Mouse (Mus musculus) neural tube, embryonic 15.5 days (tissue): Measurements from ENCODE around the gene Pitpna. TPM values are rescaled to one million over a fixed set of nuclear protein-coding genes. Genes with fewer than 3 reads are reported as not detected.

Source experiments
- ATAC-seq: fragments of 200-750 bp; cut with Nextera tagmentation; 2 replicates; pipeline ENCODE4 v1.8.0; 2017; ENCODE audit warnings: mild to moderate bottlenecking, moderate TSS enrichment, moderate library complexity; ENCODE audit not compliant: low FRiP score
- H3K27ac ChIP-seq: fragments of 300-500 bp; sonication (generic); replicated peaks from 2 replicates; pipeline ENCODE4 v1.5.1; 2015; ENCODE audit warnings: mild to moderate bottlenecking, inconsistent platforms
- H3K27me3 ChIP-seq: fragments of 300-500 bp; sonication (generic); replicated peaks from 2 replicates; pipeline ENCODE4 v1.6.1; 2015; ENCODE audit warnings: inconsistent platforms
- H3K36me3 ChIP-seq: fragments of 300-500 bp; sonication (generic); 2 replicates; pipeline ENCODE4 v1.6.1; 2015; ENCODE audit warnings: inconsistent platforms
- H3K4me1 ChIP-seq: fragments of 300-500 bp; sonication (generic); 2 replicates; pipeline ENCODE4 v1.6.1; 2015; ENCODE audit warnings: inconsistent platforms
- H3K4me2 ChIP-seq: fragments of 300-500 bp; sonication (generic); 2 replicates; pipeline ENCODE4 v1.6.1; 2015; ENCODE audit warnings: inconsistent platforms, mild to moderate bottlenecking, moderate library complexity
- H3K4me3 ChIP-seq: fragments of 300-500 bp; sonication (generic); replicated peaks from 2 replicates; pipeline ENCODE4 v1.5.1; 2015; ENCODE audit warnings: mild to moderate bottlenecking, inconsistent platforms
- H3K9ac ChIP-seq: fragments of 300-500 bp; sonication (generic); replicated peaks from 2 replicates; pipeline ENCODE4 v1.6.1; 2015; ENCODE audit warnings: mild to moderate bottlenecking, inconsistent platforms
- H3K9me3 ChIP-seq: fragments of 300-500 bp; sonication (generic); replicated peaks from 2 replicates; pipeline ENCODE4 v1.6.1; 2016; ENCODE audit warnings: inconsistent platforms
- WGBS: fragments of 180-500 bp; shearing (Covaris S2); methylation state at CpG from one replicate; pipeline ENCODE4 v1.1.7; 2015; ENCODE audit warnings: mixed read lengths; 5-methylcytosine and 5-hydroxymethylcytosine counted together
- polyA plus RNA-seq: library from polyadenylated mRNA; unstranded; fragments of >200 nt; fragmentation: Nextera tagmentation; extraction: Ambion mirVana; gene quantifications from 2 replicates; pipeline ENCODE4 v1.2.1, GENCODE M21; 2015

Pitpna gene
- polyA plus RNA-seq, 1 experiment from 2014 or later, result 117 TPM

- H3K36me3 ChIP-seq, result peaks cover 3% of the 10 kb centered on the region; the same call in 1 of the 2 replicates
- H3K27ac ChIP-seq, result 0 out of 2 replicates have a peak overlapping the region, but pooled peaks have one; percentile 48
- peak; percentile 34; the same call in 1 of the 2 replicates for ATAC-seq
- no peaks in the 10 kb centered on the region for H3K9me3 ChIP-seq
- peaks cover 30% of the 10 kb centered on the region for H3K27me3 ChIP-seq
- peak overlapping the region; percentile 68 for H3K9ac ChIP-seq
- peak overlapping the region; percentile 67 for H3K4me3 ChIP-seq
- WGBS, result 2% methylated on average over 74 of the region's 78 CpGs
- H3K4me1 ChIP-seq, result peaks cover 53% of the 10 kb centered on the region
- peak overlapping the region; percentile 99 for H3K4me2 ChIP-seq
These were observed 68.0 kb downstream of the Pitpna start for GRCm38 (mm10) chr11:75655621-75656545.

DNA sequence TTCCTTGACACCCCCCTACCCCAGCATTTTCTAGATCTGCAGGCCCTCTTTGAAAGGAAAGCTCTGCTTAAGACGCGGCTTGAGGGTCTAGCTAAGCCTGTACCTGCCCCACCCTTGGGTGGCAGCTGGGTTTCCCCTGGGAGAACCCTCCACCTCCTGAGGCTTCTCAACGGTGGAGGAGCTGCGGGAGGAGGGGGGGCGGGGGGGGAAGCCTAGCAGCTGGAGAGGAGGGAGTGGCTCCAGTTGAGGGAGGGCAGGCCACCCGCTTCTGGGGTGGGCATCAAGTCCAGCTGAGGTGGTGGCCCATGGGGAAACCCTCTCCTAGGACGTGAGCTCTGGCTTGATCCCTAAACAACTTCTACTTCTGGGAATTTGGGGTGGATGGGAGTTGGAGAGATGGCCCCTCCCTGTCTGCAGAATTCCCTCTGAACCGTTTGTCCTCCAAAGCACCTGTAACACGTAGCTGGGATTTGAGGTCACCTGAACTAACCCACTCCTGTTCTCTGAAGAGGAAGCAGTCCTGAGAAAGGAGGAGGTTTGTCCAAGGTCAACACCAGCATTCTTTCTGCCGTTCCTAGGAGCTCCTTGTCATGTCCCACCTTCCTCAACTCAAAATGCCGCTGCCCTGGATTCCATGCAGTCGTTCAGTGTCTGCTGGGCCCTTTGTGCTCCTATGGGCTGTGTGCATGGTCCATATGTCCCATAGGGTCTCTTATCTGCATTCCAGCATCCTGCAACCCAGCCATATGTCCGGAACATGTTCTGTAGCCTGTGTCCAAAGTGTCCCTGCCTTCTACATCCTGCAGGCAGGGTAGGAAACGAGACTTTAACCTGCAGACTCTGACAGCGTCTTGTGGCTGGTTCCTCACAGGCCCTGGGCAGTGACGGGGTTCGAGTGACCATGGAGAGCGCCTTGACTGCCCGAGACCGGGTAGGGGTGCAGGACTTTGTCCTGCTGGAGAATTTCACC lies 69.0 kb downstream of the Pitpna start:
- H3K27ac ChIP-seq, result no peak overlapping the region
- no peaks in the 10 kb centered on the region for H3K9me3 ChIP-seq
- H3K4me1 ChIP-seq, result peaks cover 45% of the 10 kb centered on the region
- no peak for ATAC-seq
- peak overlapping the region; percentile 99 for H3K4me2 ChIP-seq
- WGBS, result 63% methylated on average over 20 of the region's 20 CpGs
- H3K4me3 ChIP-seq, result peak overlapping the region; percentile 67
- peak overlapping the region; percentile 68; the same call in 1 of the 2 replicates for H3K9ac ChIP-seq
- H3K27me3 ChIP-seq, result peaks cover 30% of the 10 kb centered on the region
- H3K36me3 ChIP-seq, result peaks cover 8% of the 10 kb centered on the region

DNA sequence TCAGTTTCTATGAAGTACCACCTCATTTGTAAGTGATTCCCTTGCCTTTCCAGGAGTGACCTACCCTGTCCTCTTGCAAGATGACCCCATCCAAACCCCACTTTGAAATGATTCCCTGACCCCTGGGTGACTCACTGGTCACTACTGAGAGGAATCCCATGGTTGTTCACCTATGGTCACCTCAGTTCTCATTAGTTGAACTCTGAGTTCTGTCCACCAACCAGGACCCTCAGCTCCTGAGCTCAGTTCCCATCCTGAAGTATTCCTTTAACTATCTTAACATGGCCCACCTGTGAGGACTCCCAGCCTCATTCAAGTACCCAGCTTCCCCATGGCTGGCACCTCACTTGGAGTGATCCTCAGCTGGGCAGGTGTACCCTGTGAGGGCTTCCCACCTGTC lies 69.9 kb downstream of the Pitpna start:
- H3K9ac ChIP-seq, result no peak overlapping the region
- H3K36me3 ChIP-seq, result peaks cover 15% of the 10 kb centered on the region
- no peak overlapping the region for H3K4me3 ChIP-seq
- peaks cover 25% of the 10 kb centered on the region for H3K27me3 ChIP-seq
- H3K27ac ChIP-seq, result no peak overlapping the region
- H3K9me3 ChIP-seq, result no peaks in the 10 kb centered on the region
- H3K4me2 ChIP-seq, result no peak overlapping the region
- no peak for ATAC-seq
- H3K4me1 ChIP-seq, result peaks cover 36% of the 10 kb centered on the region

DNA sequence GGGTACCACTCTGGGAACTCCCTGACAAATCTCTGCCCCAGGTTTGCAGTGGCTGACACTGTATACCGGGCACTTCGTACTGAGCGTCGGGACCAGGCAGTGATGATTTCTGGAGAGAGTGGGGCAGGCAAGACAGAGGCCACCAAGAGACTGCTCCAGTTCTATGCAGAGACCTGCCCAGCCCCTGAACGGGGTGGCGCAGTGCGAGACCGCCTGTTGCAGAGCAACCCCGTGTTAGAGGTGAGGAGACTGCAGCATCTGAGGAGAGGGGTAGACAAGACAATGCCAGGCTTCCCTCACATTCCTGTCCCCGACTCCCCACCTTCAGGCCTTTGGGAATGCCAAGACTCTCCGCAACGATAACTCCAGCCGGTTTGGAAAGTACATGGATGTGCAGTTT lies 70.4 kb downstream of the Pitpna start:
- no peak overlapping the region for H3K27ac ChIP-seq
- H3K36me3 ChIP-seq, result peaks cover 15% of the 10 kb centered on the region
- no peak overlapping the region for H3K4me3 ChIP-seq
- ATAC-seq, result no peak
- no peak overlapping the region for H3K4me2 ChIP-seq
- peaks cover 31% of the 10 kb centered on the region for H3K4me1 ChIP-seq
- no peaks in the 10 kb centered on the region for H3K9me3 ChIP-seq
- H3K27me3 ChIP-seq, result peaks cover 21% of the 10 kb centered on the region
- 90% methylated on average over 13 of the region's 13 CpGs for WGBS
- H3K9ac ChIP-seq, result no peak overlapping the region

DNA sequence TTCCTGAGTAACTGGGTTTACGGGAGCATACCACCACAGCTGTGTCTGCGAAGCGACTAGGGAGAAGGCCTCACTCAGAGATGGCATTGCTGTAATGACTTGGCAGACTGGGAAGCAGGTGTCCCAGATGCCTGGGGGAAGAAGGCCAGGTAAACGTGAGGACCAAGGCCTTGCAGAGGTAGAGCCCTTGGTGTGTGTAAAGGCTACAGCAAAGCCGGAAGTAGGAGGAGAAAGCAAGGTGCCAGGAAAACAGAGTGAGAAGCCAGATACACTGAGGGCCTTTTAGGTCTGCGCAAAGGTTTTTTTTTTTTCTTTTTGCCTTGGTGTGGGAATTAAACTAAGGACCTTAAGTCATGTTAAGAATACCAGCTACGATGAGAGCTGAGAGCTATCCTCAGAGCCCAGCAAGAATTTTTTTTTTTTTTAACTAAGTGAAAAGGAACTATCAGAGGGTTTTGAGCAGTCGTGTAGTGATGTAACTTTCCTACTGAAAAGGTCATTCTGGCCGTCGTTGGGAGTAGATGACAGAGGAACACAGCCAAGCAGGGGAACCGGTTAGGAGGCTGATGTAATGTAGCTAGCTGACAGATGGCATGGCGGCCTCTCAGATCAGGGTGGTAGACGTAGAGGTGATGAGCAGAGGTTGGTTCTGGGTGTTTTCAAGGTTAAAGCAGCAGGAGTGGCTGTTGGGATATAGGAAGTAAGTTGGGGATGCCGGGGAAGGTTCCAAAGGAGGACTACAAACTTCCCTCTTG lies 71.3 kb downstream of the Pitpna start:
- Histone ChIP-seq H3K4me3 (no peak overlapping the region), H3K36me3 (peaks cover 15% of the 10 kb centered on the region), H3K9me3 (no peaks in the 10 kb centered on the region), H3K4me1 (peaks cover 23% of the 10 kb centered on the region), H3K27me3 (peaks cover 14% of the 10 kb centered on the region), H3K4me2 (no peak overlapping the region), H3K9ac (no peak overlapping the region), H3K27ac (no peak overlapping the region)
- WGBS, result 78% methylated on average over 14 of the region's 14 CpGs
- no peak for ATAC-seq

GRCm38 (mm10) chr11:75660081-75660590 lies 72.2 kb downstream of the Pitpna start:
- 91% methylated on average over 12 of the region's 12 CpGs for WGBS
- H3K27me3 ChIP-seq, result peaks cover 4% of the 10 kb centered on the region
- peaks cover 15% of the 10 kb centered on the region for H3K36me3 ChIP-seq
- H3K4me3 ChIP-seq, result no peak overlapping the region
- no peak overlapping the region for H3K4me2 ChIP-seq
- no peak overlapping the region for H3K9ac ChIP-seq
- H3K4me1 ChIP-seq, result peaks cover 17% of the 10 kb centered on the region
- H3K27ac ChIP-seq, result no peak overlapping the region
- H3K9me3 ChIP-seq, result no peaks in the 10 kb centered on the region
- no peak for ATAC-seq

DNA sequence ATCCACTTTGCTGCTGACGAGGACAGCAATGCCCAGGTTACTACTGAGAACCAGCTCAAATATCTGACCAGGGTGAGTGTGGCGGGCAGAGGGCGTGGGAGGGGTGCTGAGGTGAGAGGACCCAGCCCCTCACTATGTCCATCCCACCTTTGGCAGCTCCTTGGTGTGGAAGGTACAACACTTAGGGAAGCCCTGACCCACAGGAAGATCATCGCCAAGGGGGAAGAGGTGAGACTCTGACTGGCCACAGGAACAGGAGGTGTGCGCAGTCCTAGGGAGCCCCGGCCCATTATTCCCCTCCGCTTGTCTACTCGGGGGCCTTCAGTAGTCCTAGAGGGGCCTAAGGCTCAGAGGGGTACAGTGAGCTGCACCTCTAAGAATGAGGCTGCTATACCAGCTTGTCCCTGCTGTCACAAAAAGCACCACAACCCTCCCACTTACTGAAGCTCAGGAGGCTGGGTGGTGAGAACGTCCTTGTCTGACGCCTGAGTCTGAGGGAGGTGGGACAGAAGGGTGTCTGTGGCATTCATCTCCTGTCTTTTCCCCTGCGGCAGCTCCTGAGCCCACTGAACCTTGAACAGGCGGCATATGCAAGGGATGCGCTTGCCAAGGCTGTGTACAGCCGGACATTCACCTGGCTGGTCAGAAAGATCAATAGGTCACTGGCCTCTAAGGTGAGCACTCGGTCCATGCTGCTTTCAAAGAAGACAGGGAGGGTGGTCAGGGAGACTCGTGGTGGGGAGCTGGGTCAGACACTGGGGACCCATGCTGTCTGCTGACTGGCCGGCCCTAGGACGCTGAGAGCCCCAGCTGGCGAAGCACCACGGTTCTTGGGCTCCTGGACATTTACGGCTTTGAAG lies 73.3 kb downstream of the Pitpna start:
- ATAC-seq, result no peak
- 90% methylated on average over 21 of the region's 21 CpGs for WGBS
- Histone ChIP-seq H3K36me3 (peaks cover 24% of the 10 kb centered on the region), H3K4me1 (peaks cover 8% of the 10 kb centered on the region), H3K9ac (no peak overlapping the region), H3K4me3 (no peak overlapping the region), H3K27me3 (no peaks in the 10 kb centered on the region; the same call in 1 of the 2 replicates), H3K9me3 (no peaks in the 10 kb centered on the region), H3K4me2 (no peak overlapping the region), H3K27ac (no peak overlapping the region)

DNA sequence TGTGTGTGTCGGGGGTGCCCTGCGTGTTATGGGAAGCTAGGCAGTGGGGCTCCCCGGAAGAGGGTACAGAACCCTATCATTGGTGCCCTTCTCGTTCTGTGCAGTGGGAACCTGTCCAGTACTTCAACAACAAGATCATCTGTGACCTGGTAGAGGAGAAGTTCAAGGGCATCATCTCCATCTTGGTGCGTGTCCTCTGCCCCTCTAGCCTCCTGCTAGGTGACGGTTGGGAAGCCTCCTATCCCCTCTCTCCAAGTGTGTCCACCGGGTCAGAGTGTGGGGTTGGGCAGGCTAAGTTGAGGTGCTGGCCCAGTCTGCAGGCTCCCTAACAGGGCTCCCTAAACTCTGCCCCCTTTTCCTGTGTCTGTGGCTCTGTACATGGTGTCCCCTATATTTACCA lies 74.2 kb downstream of the Pitpna start:
- Histone ChIP-seq H3K36me3 (peaks cover 27% of the 10 kb centered on the region), H3K4me3 (no peak overlapping the region), H3K9me3 (no peaks in the 10 kb centered on the region), H3K9ac (no peak overlapping the region), H3K4me1 (no peaks in the 10 kb centered on the region), H3K27me3 (no peaks in the 10 kb centered on the region), H3K4me2 (no peak overlapping the region), H3K27ac (no peak overlapping the region)
- no peak for ATAC-seq
- whole genome bisulfite sequencing, result 91% methylated on average over 7 of the region's 7 CpGs

DNA sequence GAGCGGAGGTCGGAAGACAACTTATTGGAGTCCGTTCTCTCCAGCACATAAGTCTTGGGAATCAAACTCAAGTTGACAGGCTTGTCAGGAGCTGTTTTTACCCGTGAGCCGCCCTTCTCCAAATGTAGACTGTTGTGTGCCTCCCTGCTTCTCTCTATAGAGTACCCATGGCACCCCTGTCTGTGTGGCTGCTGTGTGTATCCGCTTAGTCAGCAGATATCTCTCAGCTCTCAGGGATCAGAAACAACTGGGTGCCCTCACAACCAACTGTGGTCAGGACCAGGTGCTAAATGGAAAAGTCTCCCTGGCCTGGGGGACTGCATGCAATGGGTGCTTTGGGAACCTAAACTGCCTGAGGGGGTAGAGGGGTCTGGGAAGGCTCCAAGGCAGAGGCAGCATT lies 78.4 kb downstream of the Pitpna start:
- no peaks in the 10 kb centered on the region for H3K27me3 ChIP-seq
- no peak overlapping the region for H3K4me2 ChIP-seq
- no peaks in the 10 kb centered on the region for H3K9me3 ChIP-seq
- no peak overlapping the region for H3K9ac ChIP-seq
- no peak for ATAC-seq
- no peaks in the 10 kb centered on the region for H3K4me1 ChIP-seq
- no peak overlapping the region for H3K4me3 ChIP-seq
- WGBS, result 94% methylated on average over 6 of the region's 6 CpGs
- no peak overlapping the region for H3K27ac ChIP-seq
- peaks cover 39% of the 10 kb centered on the region for H3K36me3 ChIP-seq

DNA sequence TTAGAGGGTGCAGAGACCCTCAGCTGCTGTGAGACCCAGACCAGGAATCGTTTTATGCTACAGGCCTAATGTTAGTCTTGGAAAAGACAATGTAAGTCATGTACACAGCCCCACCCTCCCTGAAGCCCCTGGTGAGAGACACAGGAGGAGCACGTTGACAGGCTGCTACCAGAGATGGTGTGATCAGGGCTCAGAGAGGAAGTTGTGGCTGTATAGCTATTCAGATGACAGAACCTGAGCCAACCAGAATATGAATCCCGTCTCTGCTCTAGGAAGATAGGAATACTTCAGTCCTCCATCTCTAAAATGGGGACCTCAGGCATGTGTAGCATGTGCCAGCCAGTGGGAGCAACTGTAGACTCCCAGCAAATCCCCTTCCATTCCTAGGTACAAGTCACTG lies 80.7 kb downstream of the Pitpna start:
- no peak overlapping the region for H3K4me3 ChIP-seq
- ATAC-seq, result no peak
- WGBS, result 89% methylated on average over 3 of the region's 3 CpGs

More for the DNA sequence above, 80.7 kb downstream of the Pitpna start:
- peaks cover 44% of the 10 kb centered on the region for H3K36me3 ChIP-seq
- no peaks in the 10 kb centered on the region for H3K9me3 ChIP-seq
- no peak overlapping the region for H3K27ac ChIP-seq
- no peaks in the 10 kb centered on the region for H3K27me3 ChIP-seq
- H3K9ac ChIP-seq, result no peak overlapping the region
- no peak overlapping the region for H3K4me2 ChIP-seq
- no peaks in the 10 kb centered on the region for H3K4me1 ChIP-seq
